Comparison of ENCODE assay signal across 9 mouse cellular contexts in the genomic region with DNA sequence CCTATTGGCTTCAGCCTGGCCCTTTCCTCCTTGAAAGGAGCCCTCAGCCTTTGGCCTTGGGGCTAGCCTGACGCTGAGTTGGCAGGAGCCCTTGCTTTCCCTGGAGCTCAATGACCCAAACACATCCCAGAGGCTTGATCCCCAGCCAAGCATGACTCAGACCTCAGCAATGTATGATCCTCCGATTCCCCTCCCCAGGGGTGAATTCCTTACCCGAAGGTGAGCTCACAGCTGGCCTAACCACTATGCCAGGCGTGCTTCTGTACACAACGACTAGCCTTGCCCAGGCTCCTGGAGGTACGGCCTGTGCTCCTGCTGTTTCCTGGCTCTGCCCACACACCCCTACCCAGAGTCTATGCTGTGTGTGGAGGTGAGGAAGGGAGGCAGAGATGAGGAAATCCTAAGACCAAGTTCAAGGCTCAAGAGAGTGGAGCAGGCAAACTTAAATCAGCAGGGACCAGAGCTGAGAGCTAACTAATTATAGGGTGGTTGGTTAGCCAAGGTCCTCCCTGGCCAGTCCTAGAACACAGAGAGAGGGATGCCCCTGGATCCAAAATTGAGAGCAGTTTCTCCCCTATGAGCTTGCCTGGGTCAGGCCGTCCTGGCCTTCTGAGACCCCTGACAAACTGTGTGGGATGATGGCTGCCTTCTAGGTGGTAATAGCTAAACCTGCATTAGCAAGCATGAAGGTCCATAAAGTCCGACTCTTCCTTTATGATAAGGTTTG.
A peak's percentile ranks its signal among the peaks of the same experiment; 100 is the strongest.
DNase-seq lines count a peak whose midpoint lies in the region; ATAC-seq lines count a peak whose summit lies in the region.
"Had no signal": no experiment of that assay in that cellular context is flagged by ENCODE, and none has a peak within 500 bp of the region (broad histone marks: within the 10 kb centered on the region; RNA-seq: fewer than 3 reads in every experiment).

No protein-coding gene starts in this region.

- no peak overlapping the region for H3K27ac ChIP-seq in midbrain, embryonic 11.5 days (ENCODE audit: low read depth, low read length)
- no peak overlapping the region for H3K27ac ChIP-seq in midbrain, embryonic 10.5 days (replicated peaks)
- H3K27ac ChIP-seq: hindbrain, embryonic 15.5 days had no signal

- H3K4me2 ChIP-seq in midbrain, embryonic 11.5 days: no peak overlapping the region
- H3K4me2 ChIP-seq: hindbrain, embryonic 15.5 days had no signal

- ATAC-seq in midbrain, embryonic 11.5 days (ENCODE audit: low FRiP score): no peak
- peak; percentile 46; the same call in 1 of the 2 replicates for ATAC-seq in megakaryocyte progenitor cell, adult 5-6 weeks (replicated peaks; ENCODE audit: poor library complexity)
- no peak for ATAC-seq in monocyte, adult 5-6 weeks (replicated peaks; ENCODE audit: insufficient number of reproducible peaks, low FRiP score, low TSS enrichment, poor library complexity, severe bottlenecking)

- no peak overlapping the region for H3K4me3 ChIP-seq in midbrain, embryonic 11.5 days (ENCODE audit: low read depth, low read length)
- no peak overlapping the region for H3K4me3 ChIP-seq in midbrain, embryonic 10.5 days
- H3K4me3 ChIP-seq: hindbrain, embryonic 15.5 days had no signal

- WGBS in midbrain, embryonic 11.5 days: 75% methylated on average over 8 of the region's 8 CpGs
- 71% methylated on average over 8 of the region's 8 CpGs for WGBS in midbrain, embryonic 10.5 days

- H3K27me3 ChIP-seq in midbrain, embryonic 11.5 days (ENCODE audit: control insufficient read depth, insufficient read depth, low read length): no peaks in the 10 kb centered on the region
- H3K27me3 ChIP-seq in midbrain, embryonic 10.5 days (ENCODE audit: low read depth, poor library complexity, severe bottlenecking): no peaks in the 10 kb centered on the region
- H3K27me3 ChIP-seq: hindbrain, embryonic 15.5 days had no signal

- H3K9me3 ChIP-seq in midbrain, embryonic 11.5 days (ENCODE audit: control insufficient read depth, low read length): no peaks in the 10 kb centered on the region
- no peaks in the 10 kb centered on the region for H3K9me3 ChIP-seq in midbrain, embryonic 10.5 days (replicated peaks)
- H3K9me3 ChIP-seq: hindbrain, embryonic 15.5 days had no signal

- no peaks in the 10 kb centered on the region for H3K4me1 ChIP-seq in midbrain, embryonic 11.5 days (ENCODE audit: control insufficient read depth, insufficient read depth, low read length)
- peaks cover 7% of the 10 kb centered on the region; the same call in 1 of the 2 replicates for H3K4me1 ChIP-seq in midbrain, embryonic 10.5 days
- H3K4me1 ChIP-seq: hindbrain, embryonic 15.5 days had no signal

- DNase-seq in midbrain, embryonic 11.5 days (ENCODE audit: low spot score, missing footprints): peak; percentile 79
- no peak for DNase-seq in midbrain, embryonic 10.5 days (ENCODE audit: low spot score)
- peak; percentile 99 for DNase-seq in heart, adult 11 months
- DNase-seq in kidney, adult 9 months: peak; percentile 99
- DNase-seq in left cerebral cortex, adult 18-20 months (ENCODE audit: low spot score in 2 of 2): no peak
- no peak for DNase-seq in layer of hippocampus, postnatal 36 days

- no peaks in the 10 kb centered on the region for H3K36me3 ChIP-seq in midbrain, embryonic 11.5 days (ENCODE audit: control insufficient read depth, insufficient read depth, low read length)
- H3K36me3 ChIP-seq in midbrain, embryonic 10.5 days: no peaks in the 10 kb centered on the region
- H3K36me3 ChIP-seq: hindbrain, embryonic 15.5 days had no signal

- no peak overlapping the region for H3K9ac ChIP-seq in midbrain, embryonic 11.5 days (ENCODE audit: low read length)
- H3K9ac ChIP-seq: hindbrain, embryonic 15.5 days had no signal

Comparison
In these comparisons a context has a peak if more than half of its experiments do, and no peak if none do; other contexts are left out.
1. DNase-seq: peak in midbrain, embryonic 11.5 days (single experiment), heart, adult 11 months (single experiment) and kidney, adult 9 months (single experiment); none in midbrain, embryonic 10.5 days (single experiment), left cerebral cortex, adult 18-20 months (0 of 2) and layer of hippocampus, postnatal 36 days (0 of 2).